10 mouse cellular contexts compared by ENCODE assay signal in the genomic region with DNA sequence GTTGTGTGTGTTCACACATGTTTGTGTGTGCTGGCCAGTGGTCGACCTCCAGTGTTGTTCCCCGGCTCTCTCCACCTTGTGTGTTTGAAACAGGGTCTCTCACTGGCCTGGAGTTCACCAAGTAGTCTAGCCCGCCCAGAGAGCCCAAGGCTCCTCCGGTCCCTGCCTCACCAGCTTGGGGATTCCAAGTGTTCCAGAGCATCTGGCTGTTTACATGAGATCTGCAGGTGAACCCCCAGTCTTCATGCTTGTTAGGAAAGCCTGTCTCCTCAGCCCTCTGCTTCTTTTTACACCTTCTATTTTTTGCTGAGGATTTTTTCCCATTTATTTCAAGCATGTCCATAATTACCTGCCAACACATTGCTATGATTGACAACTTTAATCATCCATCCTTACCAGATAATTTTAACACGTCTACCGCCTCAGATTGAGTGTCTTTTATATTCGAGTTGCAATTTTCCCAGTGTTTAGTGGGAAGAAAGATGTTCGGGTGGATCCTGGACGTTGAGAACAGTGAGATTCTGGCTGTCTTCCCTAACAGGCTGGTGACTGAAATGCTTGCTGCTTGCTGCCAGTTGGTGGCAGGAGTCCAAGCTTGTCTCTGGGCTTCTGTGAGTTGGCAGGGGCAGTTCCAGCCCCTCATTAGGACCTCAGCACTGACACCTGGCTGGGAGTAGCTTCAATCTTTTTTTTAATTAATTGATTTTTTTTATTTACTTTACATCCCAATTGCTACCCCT. TPM values are rescaled to one million over a fixed set of nuclear protein-coding genes. Genes with fewer than 3 reads are reported as not detected.
A peak's percentile ranks its signal among the peaks of the same experiment; 100 is the strongest.
DNase-seq lines count a peak whose midpoint lies in the region; ATAC-seq lines count a peak whose summit lies in the region.
"Had no signal": no experiment of that assay in that cellular context is flagged by ENCODE, and none has a peak within 500 bp of the region (broad histone marks: within the 10 kb centered on the region; RNA-seq: fewer than 3 reads in every experiment).

No protein-coding gene starts in this region.

- intact Hi-C loops in heart, postnatal 25 days (cut with DNase I) = no loop called here

- peaks cover 63% of the 10 kb centered on the region for H3K4me1 ChIP-seq in forebrain, embryonic 13.5 days
- H3K4me1 ChIP-seq: liver, embryonic 15.5 days had no signal

- WGBS in forebrain, embryonic 13.5 days = 53% methylated on average over 9 of the region's 9 CpGs

- H3K36me3 ChIP-seq in forebrain, embryonic 13.5 days (ENCODE audit: poor library complexity, severe bottlenecking) = no peaks in the 10 kb centered on the region
- H3K36me3 ChIP-seq: G1E; liver, embryonic 15.5 days had no signal

- H3K27me3 ChIP-seq in forebrain, embryonic 13.5 days = no peaks in the 10 kb centered on the region

- ATAC-seq in forebrain, embryonic 13.5 days = peak; percentile 83
- no peak for ATAC-seq in activated CD4-positive, CD25-positive, alpha-beta regulatory T cell, adult 4 months

- H3K4me3 ChIP-seq in forebrain, embryonic 13.5 days = no peak overlapping the region
- H3K4me3 ChIP-seq: liver, embryonic 15.5 days had no signal

- H3K27ac ChIP-seq in forebrain, embryonic 13.5 days = peak overlapping the region; percentile 93
- H3K27ac ChIP-seq: liver, embryonic 15.5 days had no signal

- DNase-seq in heart, adult 8-10 months (ENCODE audit: low spot score) = peak; percentile 19
- no peak for DNase-seq in heart, postnatal 25 days (ENCODE audit: low spot score)
- DNase-seq in NIH3T3 (ENCODE audit: low read depth) = peak; percentile 25
- DNase-seq in layer of hippocampus, postnatal 36 days = peak; percentile 63 to 72
- no peak for DNase-seq in B cell, adult 2 months
- DNase-seq in testis, postnatal 10 days (ENCODE audit: low spot score) = no peak

- H3K4me2 ChIP-seq in forebrain, embryonic 13.5 days = peak overlapping the region; percentile 10; the same call in 1 of the 2 replicates
- H3K4me2 ChIP-seq: liver, embryonic 15.5 days had no signal

- H3K9me3 ChIP-seq in forebrain, embryonic 13.5 days (replicated peaks) = no peaks in the 10 kb centered on the region
- H3K9me3 ChIP-seq: G1E; liver, embryonic 15.5 days had no signal

- no peak overlapping the region for H3K9ac ChIP-seq in forebrain, embryonic 13.5 days
- H3K9ac ChIP-seq: liver, embryonic 15.5 days had no signal

RNA-seq across cellular contexts. Expression of a gene that starts 15.6 kb away (rescaled TPM):
- total RNA-seq in heart, adult 8-10 months (2022) = not detected
- not detected for total RNA-seq in heart, postnatal 25 days (2021)
- 8.2 and 10.5 TPM in 2 replicates for polyA plus RNA-seq in forebrain, embryonic 13.5 days (2015; fragmentation: Nextera tagmentation; extraction: Ambion mirVana)
- 1 to 10 TPM; 8.7 to 9.7 TPM for total RNA-seq in layer of hippocampus, postnatal 36 days (2021)
- polyA plus RNA-seq in activated CD4-positive, CD25-positive, alpha-beta regulatory T cell, adult 4 months (2017; shearing (Covaris generic)) = not detected

Comparison
In these comparisons a context has a peak if more than half of its experiments do, and no peak if none do; other contexts are left out.
1. DNase-seq: peak in heart, adult 8-10 months (single experiment), NIH3T3 (single experiment) and layer of hippocampus, postnatal 36 days (2 of 2); none in heart, postnatal 25 days (single experiment), B cell, adult 2 months (0 of 2) and testis, postnatal 10 days (single experiment).
2. RNA of a gene that starts 15.6 kb away (total RNA-seq): 8.7 to 9.7 TPM in layer of hippocampus, postnatal 36 days; not detected in heart, adult 8-10 months and not detected in heart, postnatal 25 days; every median in the first group is over 4 times any median in the second.